Mouse (Mus musculus) leukemia stem cell, adult 10-12 weeks (primary cell): ENCODE measurements around the gene Taar8c. TPM values are rescaled to one million over a fixed set of nuclear protein-coding genes. Genes with fewer than 3 reads are reported as not detected.

ENCODE experiments used
- polyA plus RNA-seq: library from polyadenylated mRNA; stranded (reverse); fragments of >175 nt; gene quantifications from 2 replicates; pipeline ENCODE4 v1.2.3, GENCODE M21; 2012; ENCODE audit warnings: low replicate concordance

Gene Taar8c
- polyA plus RNA-seq: not detected in 2 replicates

GRCm38 (mm10) chr10:24101812-24102211 is at the start of gene Taar8c:
Gene Taar8c, minus strand, starts transcription at chr10:24101912.

GRCm38 (mm10) chr10:24149135-24149781 is 47.5 kb upstream of the Taar8c start, which contains the start of gene Stx7:
Gene Stx7, plus strand, starts transcription at chr10:24149302.

GRCm38 (mm10) chr10:24109434-24109833 is 7.7 kb upstream of the Taar8c start, which contains the start of gene Taar9:
Gene Taar9, minus strand, starts transcription at chr10:24109534.

GRCm38 (mm10) chr10:24092194-24092593 is 9.5 kb downstream of the Taar8c start, which contains the start of gene Taar8b:
Gene Taar8b, minus strand, starts transcription at chr10:24092294.

GRCm38 (mm10) chr10:24076200-24076599 is 25.5 kb downstream of the Taar8c start, which contains the start of gene Taar8a:
Gene Taar8a, plus strand, starts transcription at chr10:24076500.

Other genes starting within 250 kb of the Taar8c start
- not detected in 2 replicates for gene Vnn1, start 207.2 kb downstream of the Taar8c start, polyA plus RNA-seq
- not detected in 2 replicates for gene Taar1, start 181.6 kb downstream of the Taar8c start, polyA plus RNA-seq
- not detected in 2 replicates for gene Taar2, start 163.3 kb downstream of the Taar8c start, polyA plus RNA-seq
- not detected in 2 replicates for gene Taar3, start 152.4 kb downstream of the Taar8c start, polyA plus RNA-seq
- gene Taar4, start 141.4 kb downstream of the Taar8c start, polyA plus RNA-seq: not detected in 2 replicates
- not detected in 2 replicates for gene Taar5, start 131.2 kb downstream of the Taar8c start, polyA plus RNA-seq
- gene Taar6, start 116.3 kb downstream of the Taar8c start, polyA plus RNA-seq: not detected in 2 replicates
- not detected in 2 replicates for gene Taar7a, start 108.4 kb downstream of the Taar8c start, polyA plus RNA-seq
- not detected in 2 replicates for gene Taar7b, start 102.0 kb downstream of the Taar8c start, polyA plus RNA-seq
- gene Taar7d, start 74.7 kb downstream of the Taar8c start, polyA plus RNA-seq: not detected in 2 replicates
- not detected in 2 replicates for gene Taar7e, start 64.3 kb downstream of the Taar8c start, polyA plus RNA-seq
- not detected in 2 replicates for gene Taar7f, start 52.4 kb downstream of the Taar8c start, polyA plus RNA-seq
- gene Taar8a, start 25.4 kb downstream of the Taar8c start, polyA plus RNA-seq: not detected in 2 replicates
- not detected in 2 replicates for gene Taar8b, start 9.6 kb downstream of the Taar8c start, polyA plus RNA-seq
- not detected in 2 replicates for gene Taar9, start 7.6 kb upstream of the Taar8c start, polyA plus RNA-seq
- 56.3 and 130 TPM in 2 replicates for gene Stx7, start 47.4 kb upstream of the Taar8c start, polyA plus RNA-seq
- not detected in 2 replicates for gene Moxd1, start 121.6 kb upstream of the Taar8c start, polyA plus RNA-seq